Mouse (Mus musculus) B cell, adult (primary cell): Measurements from ENCODE around the gene Krt24. TPM values are rescaled to one million over a fixed set of nuclear protein-coding genes. Genes with fewer than 3 reads are reported as not detected.

Experiments
- total RNA-seq: library from RNA; stranded (reverse); gene quantifications from 4 replicates; pipeline ENCODE4 v1.2.4, GENCODE M21; 2023; ENCODE audit not compliant: inconsistent age

Krt24 gene
- total RNA-seq, result not detected in 4 replicates

DNA sequence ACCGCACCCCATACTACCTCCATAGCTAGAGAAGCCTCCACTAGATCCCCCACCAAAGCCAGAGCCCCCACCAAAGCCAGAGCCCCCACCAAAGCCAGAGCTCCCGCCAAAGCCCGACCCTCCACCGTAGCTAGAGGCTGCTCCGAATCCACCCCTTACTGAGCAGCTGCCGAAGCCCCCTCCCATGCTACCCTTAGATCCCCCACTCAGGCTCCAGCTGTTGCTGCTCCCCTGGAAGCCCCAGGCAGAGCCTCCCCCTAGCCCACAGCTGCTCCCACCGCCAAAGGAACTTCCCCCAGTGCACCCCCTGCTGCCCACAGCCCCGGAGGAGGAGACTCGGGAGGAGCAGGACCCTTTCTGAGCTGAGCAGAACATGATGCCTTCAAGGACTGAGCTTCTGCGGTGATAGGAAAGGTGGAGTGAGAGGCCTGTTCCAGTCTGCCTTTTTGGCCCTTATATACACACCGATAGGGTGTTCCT, at the start of gene Krt24:
Gene Krt24 (minus strand): TSS at position 430 of the 480 bp plus-strand sequence.

DNA sequence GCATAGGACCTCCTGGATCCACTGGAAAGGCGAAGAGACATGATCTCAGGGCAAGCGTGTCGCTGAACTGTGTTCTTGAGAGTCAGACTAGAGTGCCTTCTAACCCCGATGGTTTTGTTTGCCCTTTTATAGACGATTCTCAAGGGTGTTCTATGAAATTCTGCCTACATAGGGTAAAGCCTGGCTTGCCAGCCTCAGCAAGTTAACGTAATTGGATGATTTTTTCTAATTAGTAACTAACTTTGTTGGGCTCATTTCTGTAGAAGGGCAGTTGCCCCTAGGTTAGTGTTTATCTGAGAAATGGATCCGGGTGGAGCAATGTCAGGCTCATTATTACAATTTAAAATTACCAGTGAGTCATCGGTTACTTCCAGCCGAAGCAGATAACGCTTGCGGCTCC, 37.8 kb upstream of the Krt24 start, which contains the start of gene Krt25:
Gene Krt25 (minus strand): TSS at position 101 of the 400 bp plus-strand sequence.

DNA sequence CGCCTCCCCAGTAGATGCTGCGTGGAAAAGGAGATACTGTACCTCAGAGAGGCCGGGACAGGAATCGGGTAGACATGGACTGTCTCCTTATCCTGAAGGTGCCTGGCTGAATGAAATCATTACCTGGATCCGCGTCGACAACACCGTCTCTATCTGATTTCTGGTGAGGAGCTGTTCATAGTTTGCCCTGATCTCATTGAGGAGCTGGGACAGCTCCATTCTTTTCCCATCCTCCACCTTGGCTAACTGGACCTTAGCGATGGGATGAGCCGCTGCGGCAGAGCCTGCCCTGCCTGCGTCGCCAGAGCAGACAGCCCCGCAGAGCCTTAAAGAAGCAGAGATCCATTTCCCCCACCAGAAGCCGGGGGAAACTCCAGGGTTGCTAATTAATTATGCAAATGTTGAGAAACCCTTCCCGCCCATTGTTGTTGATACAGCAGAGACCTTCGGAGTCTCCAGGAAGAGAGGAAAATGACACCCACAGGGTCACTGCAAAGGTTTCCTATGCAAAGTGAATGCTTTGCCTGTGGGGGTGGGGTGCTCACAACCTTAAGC, 41.2 kb downstream of the Krt24 start, which contains the start of gene Krt222:
Gene Krt222 (minus strand): TSS at position 266 of the 555 bp plus-strand sequence.

DNA sequence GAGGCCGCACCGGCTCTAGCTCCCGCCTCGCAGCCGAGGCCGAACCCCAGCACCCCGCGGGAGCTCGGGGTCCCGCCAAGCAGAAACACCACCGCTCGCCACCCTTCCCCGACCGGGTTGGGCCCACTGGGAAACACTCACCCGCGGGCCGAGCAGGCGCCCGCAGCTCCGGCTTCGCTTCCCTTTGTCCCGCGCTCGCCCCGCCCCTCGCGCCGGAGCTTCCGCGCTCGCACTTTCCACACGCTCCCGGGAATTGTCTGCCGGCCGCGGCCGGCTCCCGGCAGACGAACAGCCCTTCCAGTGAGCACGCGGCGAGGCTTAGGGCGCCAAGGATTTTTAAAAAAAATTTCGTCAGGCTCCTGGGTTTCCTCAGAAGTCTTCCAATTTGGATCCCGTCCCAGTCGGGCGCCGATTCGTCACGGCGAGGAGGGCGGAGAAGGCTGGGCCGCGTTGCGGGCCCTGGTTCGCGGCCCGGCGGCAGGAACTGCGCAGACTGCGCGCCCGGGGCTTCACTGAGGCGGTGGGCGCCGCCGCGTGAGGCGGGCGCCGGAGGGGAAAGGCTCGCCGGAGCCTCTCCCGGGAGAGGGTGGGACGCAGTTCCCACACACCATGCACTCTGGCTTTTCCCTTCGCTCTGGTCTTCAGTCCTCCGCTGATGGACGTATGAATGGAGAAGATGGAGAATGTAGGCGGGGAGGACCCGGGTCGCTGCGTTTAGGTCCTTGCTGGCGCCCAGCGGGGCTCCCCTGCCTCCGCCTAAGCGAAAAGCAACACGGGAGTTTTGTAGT, 54.6 kb downstream of the Krt24 start, which contains the start of gene Smarce1:
Gene Smarce1 (minus strand): TSS at position 757 of the 788 bp plus-strand sequence.

Other genes starting within 250 kb of the Krt24 start
- 0.35 to 0.74 TPM (median 0.56 TPM) in 4 replicates for gene Igfbp4, start 244.0 kb downstream of the Krt24 start, total RNA-seq
- not detected in 4 replicates for gene Tns4, start 196.0 kb downstream of the Krt24 start, total RNA-seq
- 840 to 873 TPM (median 857 TPM) in 4 replicates for gene Ccr7, start 130.2 kb downstream of the Krt24 start, total RNA-seq
- gene Smarce1, start 54.2 kb downstream of the Krt24 start, total RNA-seq, result 160 to 182 TPM (median 172 TPM) in 4 replicates
- 1.1 to 2.6 TPM (median 1.8 TPM) in 4 replicates for gene Krt222, start 41.2 kb downstream of the Krt24 start, total RNA-seq
- gene Krt25, start 37.7 kb upstream of the Krt24 start, total RNA-seq, result not detected in 4 replicates
- not detected in 4 replicates for gene Krt26, start 52.7 kb upstream of the Krt24 start, total RNA-seq
- not detected in 4 replicates for gene Krt27, start 65.8 kb upstream of the Krt24 start, total RNA-seq
- gene Krt28, start 89.6 kb upstream of the Krt24 start, total RNA-seq, result not detected in 4 replicates
- gene Krt10, start 104.1 kb upstream of the Krt24 start, total RNA-seq, result 1.7 to 4.1 TPM (median 2.1 TPM) in 4 replicates
- gene Krt12, start 137.0 kb upstream of the Krt24 start, total RNA-seq, result not detected in 4 replicates
- not detected in 4 replicates for gene Krt20, start 152.9 kb upstream of the Krt24 start, total RNA-seq
- not detected in 4 replicates for gene Krt23, start 207.9 kb upstream of the Krt24 start, total RNA-seq
- gene Krt39, start 236.1 kb upstream of the Krt24 start, total RNA-seq, result not detected in 4 replicates